Mouse (Mus musculus) CH12.LX (cell line): Measurements from ENCODE around the gene Arhgap45. TPM values are rescaled to one million over a fixed set of nuclear protein-coding genes. Genes with fewer than 3 reads are reported as not detected.

ENCODE experiments used
- DNase-seq: peaks from one replicate; pipeline ENCODE4 v3.0.0-alpha.2; 2013; ENCODE audit errors: extremely low read depth
- H3K27ac ChIP-seq: 2 replicates; pipeline ENCODE4 v1.5.1; 2012; ENCODE audit warnings: low read depth, mild to moderate bottlenecking, control low read depth, moderate library complexity; ENCODE audit not compliant: insufficient read depth
- H3K27me3 ChIP-seq: replicated peaks from 2 replicates; pipeline ENCODE3; 2012; ENCODE audit warnings: inconsistent platforms
- H3K36me3 ChIP-seq, 2 experiments: replicated peaks in 1 of 2; 2 replicates each; pipeline versions ENCODE3 to v1.6.1; 2012; ENCODE audit warnings: inconsistent platforms in 1 of 2, low read length in 1 of 2, mild to moderate bottlenecking in 1 of 2, mixed read lengths in 1 of 2, moderate library complexity in 1 of 2; ENCODE audit not compliant: control insufficient read depth in 1 of 2, insufficient read depth in 1 of 2
- H3K4me1 ChIP-seq, 2 experiments: 2 replicates each; pipeline ENCODE4 v1.6.1; 2012; ENCODE audit warnings: inconsistent platforms in 1 of 2, moderate library complexity in 1 of 2; ENCODE audit not compliant: insufficient read depth in 2 of 2, control insufficient read depth in 1 of 2
- H3K4me2 ChIP-seq: 2 replicates; pipeline ENCODE4 v1.6.1; 2012; ENCODE audit warnings: low read depth, mild to moderate bottlenecking, control low read depth; ENCODE audit not compliant: poor library complexity, insufficient read depth, severe bottlenecking
- H3K4me3 ChIP-seq, 3 experiments: fragments of 150-350 bp in 1 of 3; sonication (generic) in 1 of 3; replicated peaks in 1 of 3; 2 replicates each; pipeline versions ENCODE3 to v1.5.1; 2011 to 2012; ENCODE audit warnings: low read depth in 2 of 3, low read length in 2 of 3, mild to moderate bottlenecking in 2 of 3, moderate library complexity in 2 of 3, control low read depth in 1 of 3, improper control_type of control experiment in 1 of 3, inconsistent platforms in 1 of 3, mixed read lengths in 1 of 3; ENCODE audit not compliant: poor library complexity in 1 of 3
- H3K79me2 ChIP-seq: replicated peaks from 2 replicates; pipeline ENCODE4 v1.6.1; 2012; ENCODE audit warnings: mild to moderate bottlenecking, moderate library complexity; ENCODE audit not compliant: control insufficient read depth, poor library complexity, insufficient read depth, severe bottlenecking; ENCODE audit errors: extremely low read depth
- H3K9ac ChIP-seq: 2 replicates; pipeline ENCODE4 v1.6.1; 2012; ENCODE audit warnings: low read depth, mild to moderate bottlenecking, control low read depth, moderate library complexity; ENCODE audit not compliant: insufficient read depth
- H3K9me3 ChIP-seq: replicated peaks from 2 replicates; pipeline ENCODE3; 2012; ENCODE audit warnings: low read length, inconsistent platforms, mixed read lengths
- BHLHE40 ChIP-seq: IDR thresholded peaks from 2 replicates; pipeline ENCODE4 v1.6.1; 2011; ENCODE audit warnings: mild to moderate bottlenecking, low read depth, low read length, improper control_type of control experiment
- CHD1 ChIP-seq: IDR thresholded peaks from 2 replicates; pipeline ENCODE4 v1.6.1; 2012; ENCODE audit warnings: low read depth, low read length, improper control_type of control experiment, inconsistent platforms
- CHD2 ChIP-seq: IDR thresholded peaks from 2 replicates; pipeline ENCODE4 v1.6.1; 2011; ENCODE audit warnings: low read length, improper control_type of control experiment
- ELF1 ChIP-seq: IDR thresholded peaks from 2 replicates; pipeline ENCODE4 v1.6.1; 2014; ENCODE audit warnings: low read depth, mild to moderate bottlenecking, inconsistent platforms, low read length, improper control_type of control experiment
- EP300 ChIP-seq: IDR thresholded peaks from 2 replicates; pipeline ENCODE4 v1.6.1; 2011; ENCODE audit warnings: low read length, improper control_type of control experiment
- ETS1 ChIP-seq: conservative IDR thresholded peaks from 2 replicates; pipeline ENCODE4 v1.6.1; 2012; ENCODE audit warnings: low read depth, mild to moderate bottlenecking, inconsistent platforms, low read length, improper control_type of control experiment, moderate library complexity
- IRF4 ChIP-seq: IDR thresholded peaks from 2 replicates; pipeline ENCODE4 v1.6.1; 2014; ENCODE audit warnings: low read depth, mild to moderate bottlenecking, inconsistent platforms, low read length, improper control_type of control experiment
- JUN ChIP-seq: IDR thresholded peaks from 2 replicates; pipeline ENCODE4 v1.6.1; 2011; ENCODE audit warnings: low read depth, mild to moderate bottlenecking, low read length, improper control_type of control experiment, moderate library complexity; ENCODE audit not compliant: insufficient read depth
- JUND ChIP-seq: conservative IDR thresholded peaks from 2 replicates; pipeline ENCODE4 v1.6.1; 2011; ENCODE audit warnings: low read depth, low read length, improper control_type of control experiment
- MAFK ChIP-seq: IDR thresholded peaks from 2 replicates; pipeline ENCODE4 v1.6.1; 2011; ENCODE audit warnings: low read length, improper control_type of control experiment; ENCODE audit not compliant: insufficient replicate concordance
- MAX ChIP-seq: IDR thresholded peaks from 2 replicates; pipeline ENCODE4 v1.6.1; 2011; ENCODE audit warnings: low read length, improper control_type of control experiment
- MAZ ChIP-seq: IDR thresholded peaks from 2 replicates; pipeline ENCODE4 v1.6.1; 2012; ENCODE audit warnings: low read depth, mild to moderate bottlenecking, inconsistent platforms, low read length, improper control_type of control experiment, moderate library complexity
- MEF2A ChIP-seq: IDR thresholded peaks from 2 replicates; pipeline ENCODE4 v1.6.1; 2014; ENCODE audit warnings: low read depth, mild to moderate bottlenecking, inconsistent platforms, low read length, improper control_type of control experiment, borderline replicate concordance
- MXI1 ChIP-seq: IDR thresholded peaks from 2 replicates; pipeline ENCODE4 v1.6.1; 2011; ENCODE audit warnings: mild to moderate bottlenecking, low read depth, low read length, improper control_type of control experiment
- NELFE ChIP-seq: IDR thresholded peaks from 2 replicates; pipeline ENCODE4 v1.6.1; 2011; ENCODE audit warnings: low read depth, low read length, improper control_type of control experiment
- NRF1 ChIP-seq: IDR thresholded peaks from 2 replicates; pipeline ENCODE4 v1.6.1; 2014; ENCODE audit warnings: low read depth, mild to moderate bottlenecking, inconsistent platforms, low read length, improper control_type of control experiment, moderate library complexity
- POLR2A ChIP-seq: IDR thresholded peaks from 2 replicates; pipeline ENCODE4 v1.6.1; 2011; ENCODE audit warnings: low read depth, mild to moderate bottlenecking, improper control_type of control experiment, low read length
- RAD21 ChIP-seq: IDR thresholded peaks from 2 replicates; pipeline ENCODE4 v1.6.1; 2011; ENCODE audit warnings: low read depth, mild to moderate bottlenecking, low read length, improper control_type of control experiment, moderate library complexity
- SIN3A ChIP-seq: IDR thresholded peaks from 2 replicates; pipeline ENCODE4 v1.6.1; 2012; ENCODE audit warnings: low read length, improper control_type of control experiment, inconsistent platforms
- TBP ChIP-seq: conservative IDR thresholded peaks from 2 replicates; pipeline ENCODE4 v1.6.1; 2011; ENCODE audit warnings: low read depth, low read length, improper control_type of control experiment
- TCF12 ChIP-seq: IDR thresholded peaks from 2 replicates; pipeline ENCODE4 v1.6.1; 2014; ENCODE audit warnings: low read depth, mild to moderate bottlenecking, inconsistent platforms, low read length, improper control_type of control experiment
- USF1 ChIP-seq: IDR thresholded peaks from 2 replicates; pipeline ENCODE4 v1.6.1; 2014; ENCODE audit warnings: low read depth, mild to moderate bottlenecking, inconsistent platforms, low read length, improper control_type of control experiment
- ZKSCAN1 ChIP-seq: IDR thresholded peaks from 2 replicates; pipeline ENCODE4 v1.6.1; 2012; ENCODE audit warnings: low read depth, inconsistent platforms, low read length, improper control_type of control experiment, borderline replicate concordance
- dilution Hi-C: fragments of 300-500 bp; cut with MboI; formaldehyde crosslinking; loops from 2 replicates; pipeline ENCODE4 v1.14.3; 2020; ENCODE audit warnings: low sequenced_read_pairs; ENCODE audit not compliant: extremely low pct_unique_long_range_greater_than_20kb, extremely low pct_ligation_motif_present
- in situ Hi-C: fragments of 300-500 bp; cut with MboI; formaldehyde crosslinking; loops from 3 replicates; pipeline ENCODE4 v1.14.3; 2019; ENCODE audit warnings: low sequenced_read_pairs, low pct_ligation_motif_present, low pct_unique_long_range_greater_than_20kb, mixed read lengths
- polyA plus RNA-seq: library from polyadenylated mRNA; unstranded; fragments of >175 nt; gene quantifications from 2 replicates; pipeline ENCODE4 v1.2.1, GENCODE M21; 2012; ENCODE audit warnings: low read depth; ENCODE audit not compliant: insufficient read length
- total RNA-seq, 2 experiments: library from RNA; depleted of rRNA; stranded (reverse); fragments of 300-350 nt in 1 of 2; fragments of >200 nt in 1 of 2; gene quantifications; 2 replicates each; pipeline ENCODE4 v1.2.3; 2012 to 2014

Arhgap45 gene
- total and polyA plus RNA-seq, 3 experiments = 10.3 to 25.9 (median 20.2) TPM

DNA sequence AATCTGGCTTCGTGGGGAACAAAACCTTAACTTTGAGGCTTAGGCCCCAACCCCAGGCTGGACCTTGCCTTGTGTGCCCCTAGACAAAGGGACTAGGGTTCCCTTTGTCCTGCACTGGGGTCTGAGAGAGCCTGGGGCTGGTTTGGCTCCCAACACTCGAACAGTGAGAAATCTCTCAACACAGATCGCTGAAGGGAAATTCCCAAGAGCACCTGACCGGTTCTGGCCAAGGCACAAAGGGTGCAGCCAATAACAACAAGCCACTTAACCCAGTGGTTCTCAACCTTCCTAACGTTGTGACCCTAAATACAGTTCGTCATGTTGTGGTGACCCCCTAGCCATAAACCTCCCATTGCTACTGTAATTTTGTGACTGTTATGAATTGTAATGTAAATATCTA is 33.8 kb downstream of the Arhgap45 start:
- no peak for TF ChIP-seq MAZ
- peak; percentile 32 for TF ChIP-seq MAX
- no peak for TF ChIP-seq JUND
- TF ChIP-seq NRF1 = 0 out of 2 replicates have a peak, but pooled peaks have one; percentile 37
- no peak for TF ChIP-seq JUN
- TF ChIP-seq CHD2 = no peak
- TF ChIP-seq ZKSCAN1 = no peak
- TF ChIP-seq POLR2A = peak; percentile 65
- peak; percentile 34; the same call in 1 of the 2 replicates for TF ChIP-seq NELFE
- peak; percentile 26 for TF ChIP-seq ETS1
- no peak for TF ChIP-seq ELF1
- peak; percentile 69; the same call in 1 of the 2 replicates for TF ChIP-seq MEF2A
- peak; percentile 71; the same call in 1 of the 2 replicates for TF ChIP-seq TBP
- TF ChIP-seq EP300 = peak; percentile 47; the same call in 1 of the 2 replicates
- peak; percentile 62 for TF ChIP-seq USF1
- TF ChIP-seq CHD1 = no peak
- TF ChIP-seq TCF12 = peak; percentile 58
- 0 out of 2 replicates have a peak, but pooled peaks have one; percentile 16 for TF ChIP-seq MXI1
- TF ChIP-seq BHLHE40 = peak; percentile 69
- TF ChIP-seq IRF4 = peak; percentile 42; the same call in 1 of the 2 replicates
- 0 out of 2 replicates have a peak, but pooled peaks have one; percentile 18 for TF ChIP-seq SIN3A
- TF ChIP-seq RAD21 = no peak
- no peak for TF ChIP-seq MAFK
- H3K27ac ChIP-seq = peak overlapping the region; percentile 92
- in situ Hi-C loops (no loop called here), dilution Hi-C loops (no loop called here)
- H3K4me1 ChIP-seq = peaks cover 16 to 56% of the 10 kb centered on the region in 2 experiments
- H3K4me3 ChIP-seq = no peak overlapping the region
- H3K79me2 ChIP-seq = peaks cover 10% of the 10 kb centered on the region
- no peaks in the 10 kb centered on the region for H3K9me3 ChIP-seq
- peak; percentile 77 for DNase-seq
- peak overlapping the region; percentile 75 for H3K9ac ChIP-seq
- no peaks in the 10 kb centered on the region for H3K27me3 ChIP-seq
- peak overlapping the region; percentile 60 for H3K4me2 ChIP-seq
- H3K36me3 ChIP-seq = peaks cover 1 to 6% of the 10 kb centered on the region in 2 experiments
